In genomic region chr12:81754651-81755050, GRCm38 (mm10) we compare ENCODE assay signal across 7 mouse cellular contexts. TPM values are rescaled to one million over a fixed set of nuclear protein-coding genes. Genes with fewer than 3 reads are reported as not detected.
DNase-seq lines count a peak whose midpoint lies in the region; ATAC-seq and TF ChIP-seq lines count a peak whose summit lies in the region.

No protein-coding gene starts in this region.

- peak; percentile 14 for DNase-seq in kidney, adult 9 months
- DNase-seq in kidney, adult 18-20 months: no peak
- DNase-seq in lung, postnatal 36 days: peak; percentile 77
- DNase-seq in embryo, embryonic 10.5 days (ENCODE audit: low spot score): no peak

- peak; percentile 82 for ATAC-seq in common myeloid progenitor, adult 5-6 weeks (replicated peaks; ENCODE audit: low read depth, poor library complexity, severe bottlenecking)
- ATAC-seq in erythroid progenitor cell, adult 5-6 weeks (replicated peaks; ENCODE audit: low FRiP score, poor library complexity, severe bottlenecking): no peak

- no peak for TF ChIP-seq CTCF in bone marrow macrophage, adult 2 months (IDR thresholded peaks at IDR 0.05; ENCODE audit: low read depth, low read length)

- H3K4me1 ChIP-seq in bone marrow macrophage, adult 2 months (ENCODE audit: control insufficient read depth, insufficient read depth, low read length): peaks cover 60% of the 10 kb centered on the region

- peak overlapping the region; percentile 88 for H3K27ac ChIP-seq in bone marrow macrophage, adult 2 months (ENCODE audit: insufficient read depth, low read depth, low read length)

- H3K4me3 ChIP-seq in bone marrow macrophage, adult 2 months (ENCODE audit: insufficient read depth, low read length): peak overlapping the region; percentile 3; the same call in 1 of the 2 replicates

- no peak for TF ChIP-seq POLR2A in bone marrow macrophage, adult 2 months (IDR thresholded peaks at IDR 0.05; ENCODE audit: borderline replicate concordance, low read depth, low read length)

RNA-seq across cellular contexts. Expression of gene Map3k9, which starts 26.3 kb away (rescaled TPM):
- polyA plus RNA-seq in bone marrow macrophage, adult 2 months (2012; ENCODE audit: insufficient read depth, insufficient read length, missing spikeins): 7.5 and 9.2 TPM in 2 replicates
- 0.34 and 0.91 TPM in 2 replicates for total RNA-seq in common myeloid progenitor, adult 5-6 weeks (2017)
- total RNA-seq in erythroid progenitor cell, adult 5-6 weeks (2015; ENCODE audit: low replicate concordance): 0.72 TPM in 1 of 2 replicates, not detected in the other
- 0.13 and 0.83 TPM in 2 replicates for total RNA-seq in erythroid progenitor cell, adult 5-6 weeks (2017; ENCODE audit: low replicate concordance)

Comparison
In these comparisons a context has a peak if more than half of its experiments do, and no peak if none do; other contexts are left out.
1. DNase-seq: peak in kidney, adult 9 months (single experiment) and lung, postnatal 36 days (single experiment); none in kidney, adult 18-20 months (single experiment) and embryo, embryonic 10.5 days (single experiment).